Mouse (Mus musculus): Measurements from ENCODE around the gene Sox2. TPM values are rescaled to one million over a fixed set of nuclear protein-coding genes. Genes with fewer than 3 reads are reported as not detected.

The Sox2 gene
- total RNA-seq, 2 experiments from 2014 or later, result 37.8 to 38.2 TPM

- H3K27ac ChIP-seq, result peak overlapping the region; percentile 85
- no peak for DNase-seq (ENCODE audit: extremely low spot score in 1 of 2, low spot score in 2 of 2)
- intact Hi-C loops (cut with DNase I), result loop anchor here (5.0 kb wide), 2 partner anchors 220 to 425 kb away; no protein-coding TSS in a partner anchor
Measured at GRCm38 (mm10) chr3:34662008-34662711, 12.0 kb downstream of the Sox2 start.

GRCm38 (mm10) chr3:34662712-34663655 lies 12.8 kb downstream of the Sox2 start:
- no peak for DNase-seq (ENCODE audit: extremely low spot score in 1 of 2, low spot score in 2 of 2)
- peak overlapping the region; percentile 36 for H3K4me3 ChIP-seq
- H3K27ac ChIP-seq, result peak overlapping the region; percentile 85
- intact Hi-C loops (cut with DNase I), result loop anchor here (5.0 kb wide), 2 partner anchors 221 to 424 kb away; no protein-coding TSS in a partner anchor
- TF ChIP-seq CTCF (IDR thresholded peaks at IDR 0.05), result no peak

More at GRCm38 (mm10) chr3:34662008-34662711, 12.0 kb downstream of the Sox2 start:
- no peak for TF ChIP-seq CTCF (IDR thresholded peaks at IDR 0.05)
- peak overlapping the region; percentile 14; the same call in 1 of the 2 replicates for H3K4me3 ChIP-seq

- peak overlapping the region; percentile 85 for H3K27ac ChIP-seq
- intact Hi-C loops (cut with DNase I), result loop anchor here (5.0 kb wide), 2 partner anchors 222 to 423 kb away; no protein-coding TSS in a partner anchor
- no peak for TF ChIP-seq CTCF (IDR thresholded peaks at IDR 0.05)
- peak overlapping the region; percentile 36 for H3K4me3 ChIP-seq
- DNase-seq (ENCODE audit: extremely low spot score in 1 of 2, low spot score in 2 of 2), result peak in 1 of 2 experiments; percentile 39
Measured at GRCm38 (mm10) chr3:34663701-34664635, 13.8 kb downstream of the Sox2 start.

- H3K27ac ChIP-seq, result peak overlapping the region; percentile 85
Measured at GRCm38 (mm10) chr3:34664636-34665531, 14.7 kb downstream of the Sox2 start.

GRCm38 (mm10) chr3:34665751-34666665 lies 15.8 kb downstream of the Sox2 start:
- no peak for DNase-seq (ENCODE audit: extremely low spot score in 1 of 2, low spot score in 2 of 2)
- Histone ChIP-seq H3K4me3 (peak overlapping the region; percentile 17; the same call in 1 of the 2 replicates), H3K27ac (peak overlapping the region; percentile 38; the same call in 1 of the 2 replicates)
- TF ChIP-seq CTCF (IDR thresholded peaks at IDR 0.05), result no peak; the same call in 1 of the 2 replicates
- intact Hi-C loops (cut with DNase I), result no loop called here

More at GRCm38 (mm10) chr3:34664636-34665531, 14.7 kb downstream of the Sox2 start:
- TF ChIP-seq CTCF (IDR thresholded peaks at IDR 0.05), result no peak
- no peak for DNase-seq (ENCODE audit: extremely low spot score in 1 of 2, low spot score in 2 of 2)
- intact Hi-C loops (cut with DNase I), result loop anchor here (5.0 kb wide), 2 partner anchors 223 to 422 kb away; no protein-coding TSS in a partner anchor
- peak overlapping the region; percentile 36 for H3K4me3 ChIP-seq

- intact Hi-C loops (cut with DNase I), result no loop called here
- TF ChIP-seq CTCF (IDR thresholded peaks at IDR 0.05), result no peak
- Histone ChIP-seq H3K4me3 (no peak overlapping the region), H3K27ac (no peak overlapping the region; the same call in 1 of the 2 replicates)
- no peak for DNase-seq (ENCODE audit: extremely low spot score in 1 of 2, low spot score in 2 of 2)
Measured at GRCm38 (mm10) chr3:34667180-34667579, 17.0 kb downstream of the Sox2 start.

- intact Hi-C loops (cut with DNase I), result no loop called here
- no peak overlapping the region for H3K4me3 ChIP-seq
- no peak overlapping the region for H3K27ac ChIP-seq
Measured at GRCm38 (mm10) chr3:34667881-34668817, 17.9 kb downstream of the Sox2 start.

GRCm38 (mm10) chr3:34671024-34671660 lies 20.9 kb downstream of the Sox2 start:
- H3K27ac ChIP-seq, result peak overlapping the region; percentile 69
- TF ChIP-seq CTCF (IDR thresholded peaks at IDR 0.05), result peak; percentile 43
- DNase-seq (ENCODE audit: extremely low spot score in 1 of 2, low spot score in 2 of 2), result no peak
- intact Hi-C loops (cut with DNase I), result no loop called here
- H3K4me3 ChIP-seq, result no peak overlapping the region

More at GRCm38 (mm10) chr3:34667881-34668817, 17.9 kb downstream of the Sox2 start:
- no peak for TF ChIP-seq CTCF (IDR thresholded peaks at IDR 0.05)
- no peak for DNase-seq (ENCODE audit: extremely low spot score in 1 of 2, low spot score in 2 of 2)

Data from left cerebral cortex, adult 2 months (tissue).